Mouse (Mus musculus) forebrain, embryonic 13.5 days (tissue): ENCODE measurements around the gene Gh. TPM values are rescaled to one million over a fixed set of nuclear protein-coding genes. Genes with fewer than 3 reads are reported as not detected.
"Not testable (repeated sequence)": the region's sequence is repeated elsewhere in the genome, so short reads cannot be mapped to it uniquely, and the experiment has no call there.

ENCODE experiments used
- ATAC-seq: fragments of 200-750 bp; cut with Nextera tagmentation; 2 replicates; pipeline ENCODE4 v1.8.0; 2017
- H3K27ac ChIP-seq: fragments of 300-500 bp; sonication (generic); 2 replicates; pipeline ENCODE4 v1.5.1; 2015; ENCODE audit warnings: inconsistent platforms, mild to moderate bottlenecking, moderate library complexity
- H3K27me3 ChIP-seq: fragments of 300-500 bp; sonication (generic); 2 replicates; pipeline ENCODE4 v1.6.1; 2015; ENCODE audit warnings: mild to moderate bottlenecking, inconsistent platforms
- H3K36me3 ChIP-seq: fragments of 300-500 bp; sonication (generic); 2 replicates; pipeline ENCODE4 v1.6.1; 2015; ENCODE audit warnings: mild to moderate bottlenecking, inconsistent platforms; ENCODE audit not compliant: poor library complexity, severe bottlenecking
- H3K4me1 ChIP-seq: fragments of 300-500 bp; sonication (generic); 2 replicates; pipeline ENCODE4 v1.6.1; 2015; ENCODE audit warnings: inconsistent platforms
- H3K4me2 ChIP-seq: fragments of 300-500 bp; sonication (generic); 2 replicates; pipeline ENCODE4 v1.6.1; 2015; ENCODE audit warnings: inconsistent platforms, mild to moderate bottlenecking, moderate library complexity
- H3K4me3 ChIP-seq: fragments of 300-500 bp; sonication (generic); 2 replicates; pipeline ENCODE4 v1.5.1; 2015; ENCODE audit warnings: mild to moderate bottlenecking, inconsistent platforms
- H3K9ac ChIP-seq: fragments of 300-500 bp; sonication (generic); 2 replicates; pipeline ENCODE4 v1.6.1; 2015; ENCODE audit warnings: mild to moderate bottlenecking, inconsistent platforms
- H3K9me3 ChIP-seq: fragments of 300-500 bp; sonication (generic); replicated peaks from 2 replicates; pipeline ENCODE4 v1.6.1; 2016; ENCODE audit warnings: inconsistent platforms
- WGBS: fragments of 180-500 bp; shearing (Covaris S2); methylation state at CpG from one replicate; pipeline ENCODE4 v1.1.7; 2015; 5-methylcytosine and 5-hydroxymethylcytosine counted together
- polyA plus RNA-seq: library from polyadenylated mRNA; unstranded; fragments of >200 nt; fragmentation: Nextera tagmentation; extraction: Ambion mirVana; gene quantifications from 2 replicates; pipeline ENCODE4 v1.2.1, GENCODE M21; 2015

Gene Gh
- not detected in 2 replicates for polyA plus RNA-seq

DNA sequence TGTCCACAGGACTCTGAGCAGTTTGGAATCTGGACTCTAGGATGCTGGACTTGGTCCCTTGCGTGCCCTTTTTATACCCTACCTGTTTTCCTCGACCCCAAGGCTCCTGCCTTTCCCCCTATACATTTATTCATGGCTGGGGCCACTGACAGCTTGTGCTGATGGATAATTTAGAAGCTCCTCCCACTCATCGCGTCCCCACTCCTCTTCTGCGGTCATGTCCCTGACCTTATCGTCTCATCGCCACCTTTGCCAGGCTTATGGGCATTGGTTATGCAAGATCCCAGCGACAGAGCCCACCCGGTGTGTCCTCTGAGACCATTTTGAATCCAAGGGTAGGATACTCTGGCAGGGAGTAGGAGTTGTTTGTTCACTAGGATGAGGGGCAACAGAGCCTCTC is at the start of gene Gh:
TSS of gene Gh (minus strand) at position 101 of the 400 bp plus-strand sequence.
- H3K4me3 ChIP-seq = no peak within 1 kb of the TSS
- no peaks in the 10 kb centered on the region for H3K9me3 ChIP-seq
- no peaks in the 10 kb centered on the region for H3K4me1 ChIP-seq
- no peaks in the 10 kb centered on the region for H3K27me3 ChIP-seq
- WGBS = 87% methylated on average over 9 of the region's 9 CpGs
- H3K36me3 ChIP-seq = no peaks in the 10 kb centered on the region
- no peak for ATAC-seq
- H3K27ac ChIP-seq = no peak within 1 kb of the TSS
- H3K9ac ChIP-seq = no peak within 1 kb of the TSS
- no peak within 1 kb of the TSS for H3K4me2 ChIP-seq

DNA sequence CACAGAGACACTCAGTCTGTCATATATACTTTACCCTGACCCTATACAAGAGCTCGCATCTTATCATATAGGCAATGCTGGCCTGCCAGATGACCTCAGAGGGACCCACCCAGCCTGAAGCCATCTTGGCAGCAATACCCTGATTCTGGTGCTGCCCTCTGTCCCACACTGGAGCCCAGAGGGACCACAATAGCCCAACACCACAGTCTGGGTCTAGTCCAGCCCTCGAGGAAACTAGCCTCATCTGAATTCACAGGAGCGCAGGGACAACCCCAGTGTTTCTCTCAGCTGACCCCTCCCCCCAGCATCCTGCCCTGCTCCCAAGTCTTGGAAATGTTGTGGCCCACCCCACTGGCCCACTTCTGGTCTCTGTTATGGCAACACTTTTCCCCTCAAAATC is 49.6 kb upstream of the Gh start:
- no peaks in the 10 kb centered on the region for H3K4me1 ChIP-seq
- no peak overlapping the region for H3K4me3 ChIP-seq
- no peaks in the 10 kb centered on the region for H3K36me3 ChIP-seq
- no peak overlapping the region for H3K4me2 ChIP-seq
- H3K27ac ChIP-seq = no peak overlapping the region
- H3K27me3 ChIP-seq = no peaks in the 10 kb centered on the region
- WGBS = 67% methylated on average over 3 of the region's 3 CpGs
- no peaks in the 10 kb centered on the region for H3K9me3 ChIP-seq
- no peak for ATAC-seq
- H3K9ac ChIP-seq = no peak overlapping the region

DNA sequence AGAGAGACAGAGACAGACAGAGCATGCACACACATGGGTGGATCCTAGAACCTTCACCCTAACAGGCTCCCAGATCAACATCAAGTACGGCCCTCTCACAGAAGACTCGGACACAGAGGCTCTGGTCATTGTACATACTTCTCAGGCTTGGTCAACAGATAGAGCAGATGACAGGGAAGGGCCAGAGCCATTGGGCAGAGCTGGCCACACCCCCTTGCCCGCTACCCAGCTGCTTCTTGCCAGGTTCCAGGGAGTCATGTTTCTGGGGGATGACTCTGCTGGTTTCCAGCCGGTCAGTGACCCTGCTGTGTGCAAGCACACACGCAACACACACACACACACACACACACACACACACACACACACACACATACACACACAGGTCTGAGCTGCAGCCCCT is 49.2 kb upstream of the Gh start:
- Histone ChIP-seq H3K27me3 (no peaks in the 10 kb centered on the region), H3K4me2 (no peak overlapping the region), H3K9me3 (no peaks in the 10 kb centered on the region), H3K27ac (no peak overlapping the region), H3K9ac (no peak overlapping the region), H3K4me3 (no peak overlapping the region), H3K4me1 (no peaks in the 10 kb centered on the region), H3K36me3 (no peaks in the 10 kb centered on the region)
- WGBS = 64% methylated on average over 5 of the region's 5 CpGs
- ATAC-seq = no peak

GRCm38 (mm10) chr11:106349772-106350171 is 48.1 kb upstream of the Gh start:
- Histone ChIP-seq H3K4me1 (no peaks in the 10 kb centered on the region), H3K27ac (no peak overlapping the region), H3K27me3 (no peaks in the 10 kb centered on the region), H3K4me3 (no peak overlapping the region), H3K36me3 (no peaks in the 10 kb centered on the region), H3K4me2 (no peak overlapping the region), H3K9me3 (no peaks in the 10 kb centered on the region), H3K9ac (no peak overlapping the region)
- 92% methylated on average over 6 of the region's 6 CpGs for WGBS
- no peak for ATAC-seq

DNA sequence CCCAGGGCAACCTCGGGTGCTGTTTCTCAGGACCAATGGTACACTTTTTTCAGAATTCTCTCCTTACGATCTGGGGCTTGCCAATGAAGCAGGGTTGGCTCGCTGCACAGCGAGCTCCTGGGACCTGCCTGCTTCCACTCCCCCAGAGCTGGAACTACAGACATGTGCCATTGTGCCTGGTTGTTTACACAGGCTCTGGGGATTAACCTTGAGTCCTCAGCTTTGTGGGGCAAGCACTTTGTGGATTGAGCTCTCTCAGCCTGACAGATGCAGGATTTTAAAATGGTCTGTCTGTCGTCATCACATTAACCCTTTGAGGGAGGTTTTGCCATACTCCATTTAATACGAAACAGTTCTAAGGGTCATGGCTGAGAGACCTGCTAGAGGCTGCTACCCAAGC is 43.2 kb upstream of the Gh start:
- Histone ChIP-seq H3K4me2 (no peak overlapping the region), H3K4me1 (no peaks in the 10 kb centered on the region), H3K27me3 (no peaks in the 10 kb centered on the region), H3K27ac (no peak overlapping the region), H3K36me3 (no peaks in the 10 kb centered on the region), H3K9me3 (no peaks in the 10 kb centered on the region), H3K9ac (peak overlapping the region; percentile 16; the same call in 1 of the 2 replicates), H3K4me3 (no peak overlapping the region)
- ATAC-seq = no peak
- WGBS = 42% methylated on average over 6 of the region's 6 CpGs

GRCm38 (mm10) chr11:106340990-106341520 is 39.4 kb upstream of the Gh start:
- no peaks in the 10 kb centered on the region for H3K4me1 ChIP-seq
- H3K4me2 ChIP-seq = no peak overlapping the region
- no peak overlapping the region for H3K9ac ChIP-seq
- 90% methylated on average over 9 of the region's 9 CpGs for WGBS
- no peak overlapping the region for H3K4me3 ChIP-seq
- H3K27me3 ChIP-seq = no peaks in the 10 kb centered on the region
- ATAC-seq = no peak
- H3K27ac ChIP-seq = no peak overlapping the region
- H3K36me3 ChIP-seq = no peaks in the 10 kb centered on the region
- no peaks in the 10 kb centered on the region for H3K9me3 ChIP-seq

- not testable (repeated sequence) for ATAC-seq, H3K4me3 ChIP-seq
- WGBS = 92% methylated on average over 4 of the region's 4 CpGs
Measured at GRCm38 (mm10) chr11:106339323-106339722, 37.7 kb upstream of the Gh start.

DNA sequence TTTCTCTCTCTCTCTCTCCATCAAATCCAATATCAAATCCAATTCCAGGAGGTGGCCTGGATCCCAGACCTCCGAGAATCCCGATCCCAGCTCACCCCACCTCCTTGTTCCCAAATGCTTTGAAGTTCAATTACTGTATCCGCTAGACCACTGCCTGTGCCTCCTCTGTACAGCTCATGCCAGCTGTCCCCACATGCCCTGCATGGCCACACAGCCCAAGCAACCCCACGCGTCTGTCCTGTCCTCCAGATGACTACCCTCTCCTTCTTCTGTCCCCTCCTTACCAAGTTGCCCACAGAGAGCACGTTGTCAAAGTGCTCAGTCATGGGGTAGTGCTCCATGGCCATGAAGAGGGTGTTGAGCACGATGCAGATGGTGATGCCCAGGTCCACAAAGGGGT is 37.2 kb upstream of the Gh start:
- ATAC-seq = no peak
- 81% methylated on average over 7 of the region's 7 CpGs for WGBS
- H3K9ac ChIP-seq = no peak overlapping the region

More at GRCm38 (mm10) chr11:106339323-106339722, 37.7 kb upstream of the Gh start:
- not testable (repeated sequence) for H3K9ac ChIP-seq, H3K36me3 ChIP-seq, H3K4me2 ChIP-seq, H3K27ac ChIP-seq, H3K4me1 ChIP-seq, H3K9me3 ChIP-seq, H3K27me3 ChIP-seq

DNA sequence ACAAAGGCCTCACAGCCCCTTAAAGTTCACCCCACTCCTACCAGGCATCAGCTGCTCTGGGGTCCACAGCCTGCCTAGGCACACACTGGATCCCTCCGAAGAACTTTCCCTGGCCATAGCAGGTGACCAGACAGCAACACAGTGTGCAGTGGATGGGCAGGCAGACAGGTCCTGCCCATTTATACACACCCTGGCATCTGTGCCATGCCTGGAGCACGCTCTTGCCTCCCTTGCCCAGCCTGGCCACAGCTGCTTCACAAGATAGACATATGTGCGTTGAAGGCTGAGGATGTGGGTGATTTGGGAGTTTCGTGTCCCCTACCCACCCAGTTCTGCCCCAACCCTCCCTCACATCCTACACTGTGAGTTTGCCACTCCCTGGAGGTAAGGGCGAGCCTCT is 36.4 kb upstream of the Gh start:
- Histone ChIP-seq H3K9ac (no peak overlapping the region), H3K27ac (no peak overlapping the region), H3K4me1 (no peaks in the 10 kb centered on the region), H3K36me3 (no peaks in the 10 kb centered on the region), H3K27me3 (no peaks in the 10 kb centered on the region), H3K9me3 (no peaks in the 10 kb centered on the region), H3K4me2 (no peak overlapping the region), H3K4me3 (no peak overlapping the region)
- ATAC-seq = no peak
- 73% methylated on average over 5 of the region's 5 CpGs for WGBS

More for the DNA sequence above, 37.2 kb upstream of the Gh start:
- H3K4me1 ChIP-seq = no peaks in the 10 kb centered on the region
- no peaks in the 10 kb centered on the region for H3K27me3 ChIP-seq
- no peak overlapping the region for H3K4me2 ChIP-seq
- no peaks in the 10 kb centered on the region for H3K36me3 ChIP-seq
- no peak overlapping the region for H3K4me3 ChIP-seq
- no peaks in the 10 kb centered on the region for H3K9me3 ChIP-seq
- no peak overlapping the region for H3K27ac ChIP-seq

- Histone ChIP-seq H3K9ac (no peak overlapping the region), H3K4me2 (no peak overlapping the region), H3K4me3 (no peak overlapping the region), H3K4me1 (no peaks in the 10 kb centered on the region), H3K27me3 (no peaks in the 10 kb centered on the region), H3K27ac (no peak overlapping the region), H3K9me3 (no peaks in the 10 kb centered on the region), H3K36me3 (no peaks in the 10 kb centered on the region)
- no peak for ATAC-seq
- WGBS = 12% methylated on average over 2 of the region's 2 CpGs
Measured at GRCm38 (mm10) chr11:106334066-106334465, 32.4 kb upstream of the Gh start.

DNA sequence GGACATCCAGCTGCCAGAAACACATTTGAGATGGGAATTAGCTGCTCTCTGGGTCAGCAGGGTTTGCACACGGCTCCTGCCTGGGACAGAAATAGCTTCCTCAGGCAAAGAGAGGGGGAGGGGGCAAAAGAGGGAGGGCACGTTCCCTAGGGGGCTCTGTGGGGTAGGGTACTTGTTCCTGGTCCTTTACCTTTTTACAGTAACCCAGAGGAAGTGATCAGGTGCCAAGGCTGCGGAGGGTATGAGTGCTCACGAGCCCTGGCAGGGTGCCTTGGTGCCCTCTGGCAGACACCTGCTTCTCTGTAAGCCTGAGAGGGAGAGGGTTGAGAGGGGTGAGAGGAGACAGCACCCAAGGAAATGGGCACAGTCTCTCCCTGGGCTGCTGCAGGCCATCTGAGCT is 30.8 kb upstream of the Gh start:
- no peak for ATAC-seq
- no peak overlapping the region for H3K9ac ChIP-seq

DNA sequence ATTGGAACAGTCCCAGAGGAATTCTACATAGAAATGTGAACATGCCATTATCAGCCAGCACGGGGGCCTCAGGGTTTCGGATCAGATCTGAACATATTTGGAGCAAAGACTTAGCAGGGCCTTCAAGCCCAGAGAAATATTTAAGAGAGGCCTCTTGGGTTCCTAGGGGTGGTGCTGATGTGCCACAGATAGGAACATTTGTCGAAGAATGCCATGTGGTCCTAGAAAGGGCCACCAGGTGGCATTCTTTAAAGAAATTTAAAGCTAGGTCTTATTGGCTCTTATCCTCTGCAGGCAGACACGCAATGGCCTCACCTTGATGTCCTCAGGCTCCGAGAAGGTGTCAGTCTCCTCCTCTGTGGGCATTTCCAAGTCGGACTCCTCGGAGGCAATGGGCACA is 28.0 kb upstream of the Gh start:
- Histone ChIP-seq H3K4me3 (no peak overlapping the region), H3K4me2 (no peak overlapping the region), H3K27ac (no peak overlapping the region), H3K9me3 (no peaks in the 10 kb centered on the region), H3K36me3 (no peaks in the 10 kb centered on the region), H3K4me1 (no peaks in the 10 kb centered on the region), H3K9ac (no peak overlapping the region), H3K27me3 (no peaks in the 10 kb centered on the region)
- ATAC-seq = no peak
- WGBS = 77% methylated on average over 7 of the region's 7 CpGs

More for the DNA sequence above, 30.8 kb upstream of the Gh start:
- no peaks in the 10 kb centered on the region for H3K27me3 ChIP-seq
- H3K36me3 ChIP-seq = no peaks in the 10 kb centered on the region
- H3K9me3 ChIP-seq = no peaks in the 10 kb centered on the region
- H3K4me2 ChIP-seq = no peak overlapping the region
- no peak overlapping the region for H3K4me3 ChIP-seq
- H3K4me1 ChIP-seq = no peaks in the 10 kb centered on the region
- H3K27ac ChIP-seq = no peak overlapping the region
- WGBS = 50% methylated on average over 4 of the region's 4 CpGs

DNA sequence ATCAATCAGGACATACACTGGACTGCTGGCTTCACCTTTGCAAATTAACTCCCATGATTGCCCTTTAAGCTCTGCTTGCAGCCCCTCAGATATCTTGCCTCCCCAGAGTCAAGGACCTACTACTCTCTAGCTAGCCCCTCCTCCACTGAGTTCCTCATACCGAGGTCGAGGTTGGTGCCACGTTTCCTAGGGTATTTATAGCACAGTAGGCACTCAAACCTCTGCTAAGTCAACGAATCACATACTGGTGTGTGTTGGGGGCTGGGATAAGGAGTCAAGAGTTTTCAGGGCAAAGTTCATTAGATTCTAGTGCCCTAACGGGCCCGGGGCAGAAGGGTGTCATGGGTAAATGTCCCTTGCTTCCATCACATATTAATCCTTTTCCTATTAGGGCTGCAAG is 27.5 kb upstream of the Gh start:
- H3K4me2 ChIP-seq = no peak overlapping the region
- ATAC-seq = no peak
- H3K9me3 ChIP-seq = no peaks in the 10 kb centered on the region
- H3K9ac ChIP-seq = no peak overlapping the region
- no peak overlapping the region for H3K4me3 ChIP-seq
- H3K4me1 ChIP-seq = no peaks in the 10 kb centered on the region
- H3K27me3 ChIP-seq = no peaks in the 10 kb centered on the region
- no peaks in the 10 kb centered on the region for H3K36me3 ChIP-seq
- WGBS = 80% methylated on average over 6 of the region's 6 CpGs
- no peak overlapping the region for H3K27ac ChIP-seq
